Mouse (Mus musculus) hindbrain, embryonic 14.5 days (tissue): ENCODE measurements at regions not wholly inside any gene's neighbourhood (a gene's known extent, or its start where the extent isn't known, plus 50 kb on each side); places are given as distances from the start of the nearest gene placed in this dataset.

Experiments
- ATAC-seq: fragments of 200-750 bp; cut with Nextera tagmentation; 2 replicates; pipeline ENCODE4 v1.8.0; 2017; ENCODE audit warnings: moderate number of reproducible peaks, mild to moderate bottlenecking, moderate TSS enrichment, moderate library complexity; ENCODE audit not compliant: low FRiP score
- DNase-seq: peaks from one replicate; pipeline ENCODE4 v3.0.0-alpha.2; 2015; ENCODE audit warnings: low spot score
- H3K27ac ChIP-seq: fragments of 300-500 bp; sonication (generic); 2 replicates; pipeline ENCODE4 v1.5.1; 2014; ENCODE audit warnings: mild to moderate bottlenecking, moderate library complexity
- H3K27me3 ChIP-seq: fragments of 300-500 bp; sonication (generic); 2 replicates; pipeline ENCODE4 v1.6.1; 2014; ENCODE audit warnings: mild to moderate bottlenecking, low read length, mixed read lengths; ENCODE audit not compliant: control insufficient read depth, insufficient read depth
- H3K36me3 ChIP-seq: fragments of 300-500 bp; sonication (generic); replicated peaks from 2 replicates; pipeline ENCODE4 v1.6.1; 2014; ENCODE audit not compliant: control insufficient read depth, insufficient read depth
- H3K4me1 ChIP-seq: fragments of 300-500 bp; sonication (generic); replicated peaks from 2 replicates; pipeline ENCODE4 v1.6.1; 2014; ENCODE audit warnings: antibody characterized with exemption, low read length, mixed read lengths; ENCODE audit not compliant: control insufficient read depth, insufficient read depth
- H3K4me2 ChIP-seq: fragments of 300-500 bp; sonication (generic); replicated peaks from 2 replicates; pipeline ENCODE4 v1.6.1; 2014; ENCODE audit warnings: mild to moderate bottlenecking, moderate library complexity
- H3K4me3 ChIP-seq: fragments of 300-500 bp; sonication (generic); replicated peaks from 2 replicates; pipeline ENCODE4 v1.5.1; 2014; ENCODE audit warnings: mild to moderate bottlenecking, low read length
- H3K9ac ChIP-seq: fragments of 300-500 bp; sonication (generic); 2 replicates; pipeline ENCODE4 v1.6.1; 2014
- H3K9me3 ChIP-seq: fragments of 300-500 bp; sonication (generic); 2 replicates; pipeline ENCODE4 v1.6.1; 2016; ENCODE audit warnings: low read length; ENCODE audit not compliant: control insufficient read depth
- WGBS: fragments of 180-500 bp; shearing (Covaris S2); extraction: QIAGEN DNeasy Blood & Tissue Kit; methylation state at CpG from one replicate; pipeline ENCODE4 v1.1.7; 2014; 5-methylcytosine and 5-hydroxymethylcytosine counted together

- WGBS: 37% methylated on average over 1 of the region's 1 CpGs
These were observed 480.8 kb downstream of the 1810013L24Rik start for GRCm38 (mm10) chr16:9310744-9311143.

GRCm38 (mm10) chr16:9335626-9336025, 505.7 kb downstream of the 1810013L24Rik start:
- H3K36me3 ChIP-seq: no peaks in the 10 kb centered on the region

More at GRCm38 (mm10) chr16:9310744-9311143, 480.8 kb downstream of the 1810013L24Rik start:
- H3K4me3 ChIP-seq: no peak overlapping the region
- H3K36me3 ChIP-seq: no peaks in the 10 kb centered on the region
- no peak overlapping the region for H3K9ac ChIP-seq
- H3K4me1 ChIP-seq: no peaks in the 10 kb centered on the region
- H3K27ac ChIP-seq: no peak overlapping the region
- H3K9me3 ChIP-seq: no peaks in the 10 kb centered on the region
- no peaks in the 10 kb centered on the region for H3K27me3 ChIP-seq
- DNase-seq (no peak), ATAC-seq (no peak)
- no peak overlapping the region for H3K4me2 ChIP-seq

DNA sequence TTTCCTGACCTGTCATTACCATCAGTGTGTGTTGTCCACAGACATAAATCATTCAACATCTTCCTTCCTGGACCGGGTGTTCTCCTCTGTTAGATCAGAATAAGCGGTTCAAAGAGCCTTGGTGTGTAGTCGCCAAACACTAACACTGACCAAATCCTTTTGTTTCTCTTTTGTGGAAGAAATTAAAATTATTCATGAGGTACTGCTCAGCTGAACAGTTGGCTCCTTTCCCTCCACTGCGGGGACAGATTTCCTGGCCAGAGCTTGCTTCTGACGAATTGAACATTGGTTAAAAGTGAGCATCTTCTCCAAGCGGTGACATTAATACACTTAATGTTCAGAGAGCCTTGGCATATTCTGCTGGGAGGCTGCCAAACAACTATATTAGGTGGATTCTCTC, 506.2 kb downstream of the 1810013L24Rik start:
- WGBS: 38% methylated on average over 6 of the region's 6 CpGs
- no peak overlapping the region for H3K27ac ChIP-seq
- H3K4me2 ChIP-seq: no peak overlapping the region
- H3K4me1 ChIP-seq: no peaks in the 10 kb centered on the region
- DNase-seq (no peak), ATAC-seq (peak; percentile 34; the same call in 1 of the 2 replicates)
- no peaks in the 10 kb centered on the region for H3K9me3 ChIP-seq
- no peaks in the 10 kb centered on the region for H3K36me3 ChIP-seq
- no peaks in the 10 kb centered on the region for H3K27me3 ChIP-seq
- no peak overlapping the region for H3K9ac ChIP-seq
- no peak overlapping the region for H3K4me3 ChIP-seq

More at GRCm38 (mm10) chr16:9335626-9336025, 505.7 kb downstream of the 1810013L24Rik start:
- no peaks in the 10 kb centered on the region for H3K27me3 ChIP-seq
- no peak overlapping the region for H3K4me2 ChIP-seq
- WGBS: 85% methylated on average over 1 of the region's 1 CpGs
- no peaks in the 10 kb centered on the region for H3K4me1 ChIP-seq
- H3K27ac ChIP-seq: no peak overlapping the region
- no peaks in the 10 kb centered on the region for H3K9me3 ChIP-seq
- no peak overlapping the region for H3K9ac ChIP-seq
- DNase-seq (no peak), ATAC-seq (no peak)
- H3K4me3 ChIP-seq: no peak overlapping the region

DNA sequence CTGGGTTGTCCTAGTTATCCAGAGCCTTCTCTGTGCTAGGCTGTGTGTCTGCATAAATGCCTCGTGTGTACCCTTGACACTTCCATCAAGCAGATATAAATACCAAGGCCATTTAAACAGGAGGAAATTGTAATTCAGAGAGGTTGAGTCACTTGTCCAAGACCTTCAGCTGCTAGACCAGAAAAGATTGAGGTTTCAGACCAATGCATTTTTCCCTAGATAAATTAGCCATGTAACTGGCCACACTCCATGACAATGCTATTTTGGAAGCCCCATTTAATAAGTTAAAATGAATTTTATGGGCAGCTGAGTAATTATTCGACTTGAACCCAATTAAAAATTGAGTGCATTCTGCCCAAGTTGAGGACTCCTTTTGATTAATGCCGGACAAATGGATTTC, 509.6 kb downstream of the 1810013L24Rik start:
- Histone ChIP-seq H3K9ac (no peak overlapping the region), H3K9me3 (no peaks in the 10 kb centered on the region), H3K36me3 (no peaks in the 10 kb centered on the region), H3K27me3 (no peaks in the 10 kb centered on the region), H3K4me1 (no peaks in the 10 kb centered on the region), H3K4me2 (no peak overlapping the region), H3K27ac (no peak overlapping the region), H3K4me3 (no peak overlapping the region)
- ATAC-seq: no peak
- WGBS: 75% methylated on average over 3 of the region's 3 CpGs
- no peak for DNase-seq

DNA sequence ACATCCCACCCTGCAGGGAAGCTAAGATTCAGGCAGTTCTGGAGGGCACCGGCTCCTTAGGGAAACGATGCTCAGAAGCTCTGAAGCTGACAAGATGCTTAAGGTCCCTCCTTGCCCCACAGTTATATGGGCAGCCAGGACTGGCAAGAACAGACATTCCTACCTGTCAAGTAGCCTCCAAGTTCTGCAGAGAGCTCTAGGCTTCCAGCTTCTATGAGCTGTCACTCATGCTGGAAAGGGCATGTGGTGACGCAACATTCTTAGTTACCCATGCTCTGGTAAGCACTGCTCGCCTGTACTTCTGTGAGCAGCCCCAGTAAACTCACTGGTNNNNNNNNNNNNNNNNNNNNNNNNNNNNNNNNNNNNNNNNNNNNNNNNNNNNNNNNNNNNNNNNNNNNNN, 511.3 kb downstream of the 1810013L24Rik start:
- 84% methylated on average over 4 of the region's 4 CpGs for WGBS
- ATAC-seq (no peak), DNase-seq (no peak)
- H3K4me3 ChIP-seq: no peak overlapping the region
- H3K4me1 ChIP-seq: no peaks in the 10 kb centered on the region
- H3K9me3 ChIP-seq: no peaks in the 10 kb centered on the region
- H3K27me3 ChIP-seq: no peaks in the 10 kb centered on the region
- no peak overlapping the region for H3K9ac ChIP-seq
- H3K27ac ChIP-seq: no peak overlapping the region
- no peak overlapping the region for H3K4me2 ChIP-seq
- no peaks in the 10 kb centered on the region for H3K36me3 ChIP-seq

DNA sequence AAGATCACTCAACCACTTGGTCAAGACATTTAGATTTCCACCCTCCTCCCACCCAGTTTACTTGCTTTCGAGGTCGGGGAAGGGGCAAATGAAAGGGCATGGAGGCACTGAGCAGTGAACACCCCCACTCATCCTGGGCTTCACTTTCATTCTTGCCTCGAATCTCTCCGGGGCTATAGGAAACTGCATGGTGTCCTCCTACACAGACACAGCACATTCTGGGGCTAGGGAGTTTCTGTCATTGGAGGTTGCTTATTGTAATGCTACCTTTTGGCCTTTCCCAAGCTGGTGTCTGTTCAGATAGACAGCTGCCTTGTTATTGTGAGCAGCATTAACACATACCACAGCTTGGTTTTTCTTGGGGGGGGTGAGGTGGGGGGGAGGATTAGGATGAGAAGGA, 523.9 kb downstream of the 1810013L24Rik start:
- Histone ChIP-seq H3K9ac (no peak overlapping the region), H3K27me3 (no peaks in the 10 kb centered on the region), H3K4me2 (no peak overlapping the region), H3K4me3 (no peak overlapping the region), H3K4me1 (no peaks in the 10 kb centered on the region), H3K9me3 (no peaks in the 10 kb centered on the region), H3K27ac (no peak overlapping the region), H3K36me3 (no peaks in the 10 kb centered on the region)
- no peak for DNase-seq
- 90% methylated on average over 4 of the region's 4 CpGs for WGBS
- ATAC-seq: no peak

DNA sequence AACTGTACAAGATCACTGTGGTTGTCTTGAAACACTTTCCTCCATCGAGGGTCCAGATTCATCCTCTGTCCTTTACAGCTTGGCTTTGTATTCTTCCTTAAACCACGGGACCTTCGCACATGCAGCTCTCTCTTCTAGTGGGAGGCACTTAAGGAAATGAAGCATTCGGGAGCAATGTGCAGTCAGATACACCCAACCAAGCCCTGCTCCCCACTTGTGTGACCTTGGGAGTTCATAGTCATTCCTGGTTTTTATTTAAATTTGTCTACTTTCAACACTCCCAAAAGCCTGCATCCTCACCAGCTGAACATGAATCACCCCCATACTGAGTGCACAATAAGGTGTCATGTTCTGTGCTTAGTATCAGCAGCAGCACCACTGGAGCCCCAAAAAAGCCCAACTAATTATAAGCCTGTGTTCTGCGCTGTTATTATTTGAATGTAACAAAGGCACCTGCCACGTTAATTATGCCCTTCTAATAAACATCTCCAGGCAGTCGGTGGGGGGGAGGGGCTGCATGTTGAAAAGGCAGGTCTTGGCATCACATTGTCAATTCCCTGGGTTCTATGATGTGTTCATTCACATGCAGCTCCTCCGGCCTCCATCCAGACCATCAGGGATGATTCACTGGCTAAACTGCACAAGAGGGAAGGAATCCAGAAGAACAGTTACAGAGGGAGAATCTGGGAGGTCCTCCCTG, 524.6 kb downstream of the 1810013L24Rik start:
- Histone ChIP-seq H3K9me3 (no peaks in the 10 kb centered on the region), H3K36me3 (no peaks in the 10 kb centered on the region), H3K27me3 (no peaks in the 10 kb centered on the region), H3K4me3 (no peak overlapping the region), H3K9ac (no peak overlapping the region), H3K4me2 (no peak overlapping the region), H3K4me1 (no peaks in the 10 kb centered on the region), H3K27ac (no peak overlapping the region)
- 64% methylated on average over 8 of the region's 8 CpGs for WGBS
- no peak for ATAC-seq
- DNase-seq: no peak

- 91% methylated on average over 4 of the region's 4 CpGs for WGBS
- no peak overlapping the region for H3K27ac ChIP-seq
- no peak for DNase-seq
- no peak overlapping the region for H3K9ac ChIP-seq
- H3K9me3 ChIP-seq: no peaks in the 10 kb centered on the region
- no peaks in the 10 kb centered on the region for H3K4me1 ChIP-seq
- H3K27me3 ChIP-seq: no peaks in the 10 kb centered on the region
- H3K4me3 ChIP-seq: no peak overlapping the region
- no peaks in the 10 kb centered on the region for H3K36me3 ChIP-seq
- no peak overlapping the region for H3K4me2 ChIP-seq
- ATAC-seq: no peak
These were observed 528.8 kb downstream of the 1810013L24Rik start for GRCm38 (mm10) chr16:9358651-9359050.

DNA sequence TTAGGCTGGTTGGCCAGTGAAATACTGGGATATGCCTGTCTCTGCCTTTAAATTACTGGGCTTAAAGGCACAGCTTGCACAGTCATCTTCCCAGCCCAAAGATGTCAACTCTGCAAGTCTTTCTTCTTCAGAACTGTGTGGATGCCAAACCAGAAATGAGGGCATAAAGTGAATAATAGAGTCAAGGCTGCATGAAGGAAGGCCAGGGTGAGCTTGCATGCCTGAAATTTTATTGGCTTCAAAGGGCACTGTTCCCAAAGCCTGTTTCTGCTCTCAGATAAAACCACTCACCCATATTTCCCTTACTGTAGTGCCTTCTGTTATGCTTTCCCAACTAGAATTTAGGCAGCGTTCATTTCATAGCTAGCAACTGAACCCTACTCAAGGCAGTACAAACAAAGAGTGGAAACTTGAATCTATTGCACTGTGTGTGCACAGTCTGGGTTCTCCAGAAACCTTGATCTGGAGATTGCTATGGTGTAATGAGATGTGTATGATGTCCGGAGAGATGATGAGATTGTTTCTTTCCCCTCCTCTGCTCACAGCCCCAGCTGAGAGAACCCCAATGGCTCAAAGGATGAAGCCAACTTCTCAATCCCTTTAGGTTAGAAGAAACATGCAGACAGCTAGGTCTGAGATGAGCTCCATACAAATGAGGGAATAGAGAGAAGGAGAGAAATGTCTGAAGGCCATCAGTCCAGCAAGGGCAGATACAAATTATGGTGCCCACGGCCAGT, 529.7 kb downstream of the 1810013L24Rik start:
- H3K4me3 ChIP-seq: no peak overlapping the region
- H3K4me1 ChIP-seq: no peaks in the 10 kb centered on the region
- no peak overlapping the region for H3K27ac ChIP-seq
- ATAC-seq (no peak), DNase-seq (no peak)
- no peaks in the 10 kb centered on the region for H3K36me3 ChIP-seq
- no peak overlapping the region for H3K9ac ChIP-seq
- H3K9me3 ChIP-seq: no peaks in the 10 kb centered on the region
- WGBS: 93% methylated on average over 3 of the region's 3 CpGs
- no peaks in the 10 kb centered on the region for H3K27me3 ChIP-seq
- no peak overlapping the region for H3K4me2 ChIP-seq
